Mouse (Mus musculus) stomach, postnatal 0 days (tissue): ENCODE measurements around the gene Colgalt2.

ENCODE experiments used
- CTCF ChIP-seq: IDR thresholded peaks from 2 replicates; pipeline ENCODE4 v1.5.1; 2016; ENCODE audit warnings: antibody characterized with exemption, low read depth, mild to moderate bottlenecking, moderate library complexity
- EP300 ChIP-seq: optimal IDR thresholded peaks from 2 replicates; pipeline ENCODE3; 2016; ENCODE audit warnings: antibody characterized with exemption

- TF ChIP-seq CTCF: peak; percentile 45
- no peak for TF ChIP-seq EP300
Observed at GRCm38 (mm10) chr1:152368311-152369088, 31.1 kb upstream of the Colgalt2 start.
